Mouse (Mus musculus) midbrain, embryonic 12.5 days (tissue): ENCODE data around the gene Gas8. TPM values are rescaled to one million over a fixed set of nuclear protein-coding genes. Genes with fewer than 3 reads are reported as not detected.

Source experiments
- ATAC-seq: fragments of 200-750 bp; cut with Nextera tagmentation; 2 replicates; pipeline ENCODE4 v1.8.0; 2017; ENCODE audit warnings: low read depth, moderate TSS enrichment, moderate library complexity; ENCODE audit not compliant: low FRiP score
- H3K27ac ChIP-seq: fragments of 300-500 bp; sonication (generic); replicated peaks from 2 replicates; pipeline ENCODE4 v1.5.1; 2016; ENCODE audit warnings: mild to moderate bottlenecking
- H3K27me3 ChIP-seq: fragments of 300-500 bp; sonication (generic); 2 replicates; pipeline ENCODE4 v1.6.1; 2016; ENCODE audit warnings: mild to moderate bottlenecking
- H3K36me3 ChIP-seq: fragments of 300-500 bp; sonication (generic); 2 replicates; pipeline ENCODE4 v1.6.1; 2016
- H3K4me1 ChIP-seq: fragments of 300-500 bp; sonication (generic); 2 replicates; pipeline ENCODE4 v1.6.1; 2016
- H3K4me2 ChIP-seq: fragments of 300-500 bp; sonication (generic); replicated peaks from 2 replicates; pipeline ENCODE4 v1.6.1; 2016; ENCODE audit warnings: mild to moderate bottlenecking, moderate library complexity
- H3K4me3 ChIP-seq: fragments of 300-500 bp; sonication (generic); 2 replicates; pipeline ENCODE4 v1.5.1; 2016; ENCODE audit warnings: mild to moderate bottlenecking
- H3K9ac ChIP-seq: fragments of 300-500 bp; sonication (generic); replicated peaks from 2 replicates; pipeline ENCODE4 v1.6.1; 2016; ENCODE audit warnings: mild to moderate bottlenecking, moderate library complexity
- H3K9me3 ChIP-seq: fragments of 300-500 bp; sonication (generic); 2 replicates; pipeline ENCODE4 v1.6.1; 2016; ENCODE audit warnings: mild to moderate bottlenecking
- WGBS: fragments of 180-500 bp; shearing (Covaris S2); methylation state at CpG from one replicate; pipeline ENCODE4 v1.1.7; 2016; 5-methylcytosine and 5-hydroxymethylcytosine counted together
- polyA plus RNA-seq: library from polyadenylated mRNA; unstranded; fragments of >200 nt; fragmentation: Nextera tagmentation; extraction: Ambion mirVana; gene quantifications from 2 replicates; pipeline ENCODE4 v1.2.1, GENCODE M21; 2016

The Gas8 gene
- polyA plus RNA-seq, 1 experiment from 2014 or later: 38.9 TPM

DNA sequence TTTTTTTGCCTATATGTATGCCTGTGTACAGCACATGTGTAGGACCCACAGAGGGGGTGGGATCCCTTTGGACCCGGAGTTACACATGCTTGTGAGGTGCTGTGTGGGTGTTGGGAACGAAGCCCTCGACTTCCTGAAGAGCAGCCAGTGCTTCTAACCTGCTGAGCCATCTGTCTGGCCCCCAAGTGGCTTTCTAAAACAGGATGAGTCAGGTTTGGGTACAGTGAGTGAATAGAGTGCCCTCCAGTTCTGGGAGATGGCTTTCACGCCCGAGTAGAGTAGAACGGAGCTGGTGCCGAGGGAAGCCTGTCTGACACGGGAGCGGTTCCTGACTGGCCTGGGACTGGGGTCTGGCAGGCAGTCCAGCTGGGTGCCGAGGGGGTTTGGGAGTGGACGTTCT is 19.1 kb upstream of the Gas8 start:
- peaks cover 96% of the 10 kb centered on the region for H3K36me3 ChIP-seq
- no peak overlapping the region for H3K4me2 ChIP-seq
- no peaks in the 10 kb centered on the region for H3K4me1 ChIP-seq
- no peak overlapping the region for H3K4me3 ChIP-seq
- no peak for ATAC-seq
- no peak overlapping the region for H3K9ac ChIP-seq
- no peaks in the 10 kb centered on the region for H3K27me3 ChIP-seq
- 96% methylated on average over 11 of the region's 11 CpGs for WGBS
- H3K27ac ChIP-seq: no peak overlapping the region
- 0 out of 2 replicates have a peak, but pooled peaks cover 4% of the 10 kb centered on the region for H3K9me3 ChIP-seq

DNA sequence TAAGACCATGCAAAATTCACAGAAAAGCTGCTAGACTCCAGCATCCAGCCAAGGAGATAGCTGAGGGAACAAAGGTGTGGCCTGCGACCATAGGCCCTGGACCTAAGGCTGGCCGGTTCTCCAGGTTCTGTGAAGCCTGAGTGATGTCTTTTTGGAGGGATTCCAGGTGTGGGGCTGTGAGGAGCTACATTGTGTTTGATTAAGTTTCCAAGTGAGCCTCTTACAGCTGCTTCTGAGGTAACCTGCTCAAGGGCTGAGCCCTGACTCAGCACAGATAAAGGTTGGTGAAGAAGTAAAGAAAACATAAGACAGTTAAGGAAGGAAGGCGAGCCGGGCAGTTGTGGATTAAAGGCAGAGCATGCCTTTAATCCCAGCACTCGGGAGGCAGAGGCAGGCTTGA is 16.4 kb upstream of the Gas8 start:
- Histone ChIP-seq H3K9me3 (0 out of 2 replicates have a peak, but pooled peaks cover 4% of the 10 kb centered on the region), H3K27ac (no peak overlapping the region), H3K4me1 (no peaks in the 10 kb centered on the region), H3K4me3 (no peak overlapping the region), H3K27me3 (no peaks in the 10 kb centered on the region), H3K9ac (no peak overlapping the region), H3K4me2 (no peak overlapping the region), H3K36me3 (peaks cover 96% of the 10 kb centered on the region)
- no peak for ATAC-seq
- WGBS: 97% methylated on average over 5 of the region's 5 CpGs

GRCm38 (mm10) chr8:123503801-123504467 is 14.7 kb upstream of the Gas8 start:
- 96% methylated on average over 6 of the region's 6 CpGs for WGBS
- Histone ChIP-seq H3K36me3 (peaks cover 100% of the 10 kb centered on the region), H3K4me1 (no peaks in the 10 kb centered on the region), H3K27me3 (no peaks in the 10 kb centered on the region), H3K27ac (no peak overlapping the region), H3K9me3 (0 out of 2 replicates have a peak, but pooled peaks cover 4% of the 10 kb centered on the region), H3K9ac (no peak overlapping the region), H3K4me2 (no peak overlapping the region), H3K4me3 (no peak overlapping the region)
- no peak for ATAC-seq

GRCm38 (mm10) chr8:123504591-123505195 is 13.9 kb upstream of the Gas8 start:
- Histone ChIP-seq H3K9ac (no peak overlapping the region), H3K4me2 (no peak overlapping the region), H3K4me1 (no peaks in the 10 kb centered on the region), H3K27me3 (no peaks in the 10 kb centered on the region), H3K27ac (no peak overlapping the region), H3K4me3 (no peak overlapping the region), H3K36me3 (peaks cover 100% of the 10 kb centered on the region), H3K9me3 (0 out of 2 replicates have a peak, but pooled peaks cover 4% of the 10 kb centered on the region)
- 89% methylated on average over 9 of the region's 9 CpGs for WGBS
- ATAC-seq: no peak

DNA sequence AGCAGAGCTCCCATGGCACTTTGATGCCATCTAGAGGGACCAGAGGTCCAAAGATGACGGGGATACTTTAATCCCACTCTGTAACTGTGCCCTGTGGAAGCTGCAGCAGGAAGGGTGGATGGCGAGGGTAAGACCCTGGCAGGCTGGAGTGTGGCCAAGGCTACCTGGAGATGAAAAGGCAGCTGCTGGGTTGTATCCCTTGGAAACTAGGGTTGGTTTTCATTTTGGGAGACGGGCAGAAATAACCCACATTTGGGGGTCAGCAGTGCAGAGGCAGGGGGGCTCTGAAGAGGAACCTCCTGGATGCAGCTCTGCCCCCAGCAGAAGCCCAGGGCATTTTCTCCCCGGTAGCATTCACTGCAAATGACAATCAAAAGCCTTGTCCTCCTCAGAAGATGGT is 13.4 kb upstream of the Gas8 start:
- Histone ChIP-seq H3K4me3 (no peak overlapping the region), H3K36me3 (peaks cover 99% of the 10 kb centered on the region), H3K4me1 (no peaks in the 10 kb centered on the region), H3K9me3 (0 out of 2 replicates have a peak, but pooled peaks cover 4% of the 10 kb centered on the region), H3K9ac (no peak overlapping the region), H3K27ac (no peak overlapping the region), H3K4me2 (no peak overlapping the region), H3K27me3 (no peaks in the 10 kb centered on the region)
- no peak for ATAC-seq
- WGBS: 84% methylated on average over 4 of the region's 4 CpGs

- Histone ChIP-seq H3K36me3 (peaks cover 99% of the 10 kb centered on the region), H3K27me3 (no peaks in the 10 kb centered on the region), H3K27ac (no peak overlapping the region), H3K9me3 (0 out of 2 replicates have a peak, but pooled peaks cover 4% of the 10 kb centered on the region), H3K9ac (no peak overlapping the region), H3K4me1 (no peaks in the 10 kb centered on the region), H3K4me3 (no peak overlapping the region), H3K4me2 (no peak overlapping the region)
- ATAC-seq: no peak
- 88% methylated on average over 9 of the region's 9 CpGs for WGBS
These were observed 12.9 kb upstream of the Gas8 start for GRCm38 (mm10) chr8:123505695-123506094.

DNA sequence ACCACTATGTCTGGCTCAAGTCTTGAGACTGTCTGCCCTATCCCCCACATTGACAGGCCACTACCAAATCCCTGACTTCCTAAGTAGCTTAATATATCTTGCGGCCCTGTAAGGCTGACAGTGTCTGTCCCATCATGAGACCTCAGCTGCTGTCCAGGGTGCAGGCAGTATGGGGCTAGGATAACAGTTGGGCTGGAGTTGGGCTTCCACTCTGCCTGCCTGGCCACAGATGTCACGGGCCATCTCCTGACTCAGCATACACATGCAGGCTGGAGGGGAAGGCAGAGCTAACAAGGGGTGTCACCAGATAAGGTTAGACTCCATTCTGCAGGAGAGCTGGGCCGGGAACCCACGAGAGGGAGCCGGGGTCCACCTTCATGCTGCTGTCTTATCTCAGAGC is 11.5 kb upstream of the Gas8 start:
- H3K36me3 ChIP-seq: peaks cover 86% of the 10 kb centered on the region
- H3K27me3 ChIP-seq: no peaks in the 10 kb centered on the region
- H3K4me1 ChIP-seq: no peaks in the 10 kb centered on the region
- ATAC-seq: no peak
- H3K9me3 ChIP-seq: 0 out of 2 replicates have a peak, but pooled peaks cover 4% of the 10 kb centered on the region
- no peak overlapping the region for H3K9ac ChIP-seq
- H3K27ac ChIP-seq: no peak overlapping the region
- H3K4me3 ChIP-seq: no peak overlapping the region
- 97% methylated on average over 5 of the region's 5 CpGs for WGBS
- no peak overlapping the region for H3K4me2 ChIP-seq

GRCm38 (mm10) chr8:123510819-123511218 is 7.8 kb upstream of the Gas8 start:
- H3K4me2 ChIP-seq: no peak overlapping the region
- peaks cover 49% of the 10 kb centered on the region for H3K36me3 ChIP-seq
- H3K9ac ChIP-seq: no peak overlapping the region
- peaks cover 13% of the 10 kb centered on the region; the same call in 1 of the 2 replicates for H3K27me3 ChIP-seq
- H3K4me3 ChIP-seq: no peak overlapping the region
- H3K9me3 ChIP-seq: no peaks in the 10 kb centered on the region
- H3K27ac ChIP-seq: no peak overlapping the region
- peaks cover 22% of the 10 kb centered on the region for H3K4me1 ChIP-seq
- ATAC-seq: no peak
- WGBS: 83% methylated on average over 5 of the region's 5 CpGs

DNA sequence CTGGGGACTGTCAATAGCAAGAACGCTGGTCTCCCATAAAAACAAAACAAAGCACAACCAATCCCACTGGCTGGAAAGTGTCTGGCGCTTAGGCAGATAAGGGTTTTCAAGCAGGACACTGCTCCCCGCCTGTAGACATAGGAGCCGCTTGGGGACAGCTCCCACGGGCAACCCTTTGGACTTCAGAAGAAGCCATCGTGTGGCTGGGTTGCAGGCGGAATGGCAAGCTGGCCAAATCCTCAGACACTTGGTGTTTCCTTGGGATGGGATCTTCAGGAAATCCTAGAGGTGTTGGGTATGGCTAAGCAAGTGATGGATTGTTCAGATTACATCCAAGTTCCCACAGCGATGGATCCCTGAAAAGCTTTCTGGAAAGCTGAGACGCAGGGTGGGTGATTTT is 4.5 kb upstream of the Gas8 start:
- peak overlapping the region; percentile 88 for H3K9ac ChIP-seq
- peak overlapping the region; percentile 94 for H3K27ac ChIP-seq
- no peaks in the 10 kb centered on the region for H3K9me3 ChIP-seq
- H3K4me2 ChIP-seq: peak overlapping the region; percentile 76
- WGBS: 4% methylated on average over 9 of the region's 9 CpGs
- no peak for ATAC-seq
- H3K36me3 ChIP-seq: peaks cover 16% of the 10 kb centered on the region
- peaks cover 24% of the 10 kb centered on the region for H3K27me3 ChIP-seq
- peak overlapping the region; percentile 76 for H3K4me3 ChIP-seq
- H3K4me1 ChIP-seq: peaks cover 30% of the 10 kb centered on the region

DNA sequence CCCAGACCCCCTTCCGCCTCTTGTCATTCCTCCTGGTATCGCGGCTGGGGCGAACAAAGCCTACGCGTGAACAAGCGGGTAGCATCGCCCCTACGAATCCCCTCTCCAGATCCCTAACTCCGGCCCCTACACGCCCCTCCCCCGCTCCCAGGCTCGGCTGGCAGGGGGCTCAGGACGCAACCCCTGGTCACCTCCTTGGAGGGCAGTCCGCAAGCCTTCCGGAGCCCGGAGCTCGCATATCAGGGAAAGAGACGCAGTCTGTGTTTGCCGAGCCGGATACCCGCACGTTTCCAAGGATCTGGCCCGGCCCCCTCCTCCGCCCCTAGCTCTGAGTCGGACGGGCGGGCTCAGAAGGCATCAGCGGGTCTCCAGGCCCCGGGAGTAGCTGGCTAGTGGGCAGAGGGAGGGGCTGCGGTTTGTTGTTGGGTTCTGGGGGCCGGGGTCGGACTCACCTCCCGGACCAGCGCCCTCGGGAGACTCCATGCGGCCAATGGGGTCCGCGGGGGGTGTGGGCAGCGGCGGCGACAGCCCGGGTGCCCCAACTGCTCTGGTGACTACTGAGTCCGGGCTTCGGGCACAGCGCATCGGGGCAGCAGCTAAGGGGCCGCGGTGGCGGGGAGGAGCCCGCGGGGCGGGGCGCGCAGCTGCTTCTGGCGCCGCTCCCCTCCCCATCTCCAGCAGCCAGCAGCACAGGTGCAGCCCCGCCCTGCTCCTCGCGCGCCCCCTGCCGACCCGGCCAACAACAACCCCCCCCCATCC is 3.7 kb upstream of the Gas8 start, which contains the start of gene Dbndd1:
Gene Dbndd1 (minus strand): TSS at position 683 of the 759 bp plus-strand sequence.
- Histone ChIP-seq H3K4me1 (peaks cover 37% of the 10 kb centered on the region), H3K27ac (peak within 1 kb of the TSS; percentile 94), H3K9ac (peak within 1 kb of the TSS; percentile 88), H3K9me3 (no peaks in the 10 kb centered on the region), H3K36me3 (peaks cover 8% of the 10 kb centered on the region), H3K27me3 (peaks cover 24% of the 10 kb centered on the region), H3K4me2 (peak within 1 kb of the TSS; percentile 76), H3K4me3 (peak within 1 kb of the TSS; percentile 76)
- under 1% methylated on average over 61 of the region's 63 CpGs for WGBS
- peak; percentile 83 for ATAC-seq

DNA sequence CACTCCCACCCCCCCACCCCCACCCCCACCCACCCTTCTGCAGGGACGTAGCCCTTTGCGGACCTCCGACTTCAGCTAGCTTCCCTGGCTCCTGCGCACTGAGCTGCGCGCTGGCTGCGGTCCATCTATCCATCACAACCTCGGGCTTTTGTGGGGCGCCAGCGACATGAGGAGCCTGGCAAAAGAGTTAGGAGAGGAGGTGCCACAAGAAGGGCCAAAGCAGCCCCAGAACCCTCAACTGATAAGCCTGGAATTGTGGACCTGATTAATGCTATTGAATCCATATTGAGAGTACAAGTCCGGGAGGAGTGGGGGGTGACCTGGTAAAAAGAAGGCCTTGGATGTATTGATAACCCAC is 3.1 kb upstream of the Gas8 start:
- WGBS: under 1% methylated on average over 10 of the region's 11 CpGs
- H3K27me3 ChIP-seq: peaks cover 24% of the 10 kb centered on the region
- H3K9ac ChIP-seq: peak overlapping the region; percentile 88
- no peaks in the 10 kb centered on the region for H3K9me3 ChIP-seq
- peaks cover 6% of the 10 kb centered on the region for H3K36me3 ChIP-seq
- peak overlapping the region; percentile 94 for H3K27ac ChIP-seq
- H3K4me1 ChIP-seq: peaks cover 37% of the 10 kb centered on the region
- peak overlapping the region; percentile 76 for H3K4me2 ChIP-seq
- no peak for ATAC-seq
- peak overlapping the region; percentile 76 for H3K4me3 ChIP-seq

- H3K9ac ChIP-seq: no peak overlapping the region
- H3K4me2 ChIP-seq: no peak overlapping the region
- WGBS: 24% methylated on average over 2 of the region's 2 CpGs
- peaks cover 24% of the 10 kb centered on the region for H3K27me3 ChIP-seq
- H3K9me3 ChIP-seq: no peaks in the 10 kb centered on the region
- no peak overlapping the region for H3K27ac ChIP-seq
- H3K4me3 ChIP-seq: no peak overlapping the region
- peaks cover 12% of the 10 kb centered on the region for H3K36me3 ChIP-seq
- H3K4me1 ChIP-seq: peaks cover 37% of the 10 kb centered on the region
- no peak for ATAC-seq
These were observed 2.0 kb upstream of the Gas8 start for GRCm38 (mm10) chr8:123516596-123516995.
